Comparison of ENCODE assay signal across 9 mouse cellular contexts in genomic region chr19:6336920-6337319, GRCm38 (mm10). TPM values are rescaled to one million over a fixed set of nuclear protein-coding genes. Genes with fewer than 3 reads are reported as not detected.
A peak's percentile ranks its signal among the peaks of the same experiment; 100 is the strongest.
DNase-seq lines count a peak whose midpoint lies in the region; ATAC-seq and TF ChIP-seq lines count a peak whose summit lies in the region.
"Had no signal": no experiment of that assay in that cellular context is flagged by ENCODE, and none has a peak within 500 bp of the region (broad histone marks: within the 10 kb centered on the region; RNA-seq: fewer than 3 reads in every experiment).

No protein-coding gene starts in this region.

- intact Hi-C loops in left cerebral cortex, adult 2 months (cut with DNase I) = loop anchor here (10.0 kb wide), 1 partner anchor 252 kb away; the partner anchor contains the start of genes Cdca5, Gm28374, Tmem262 and Zfpl1
- intact Hi-C loops in left cerebral cortex, postnatal 25 days (cut with DNase I) = loop anchor here (5.0 kb wide), 1 partner anchor 275 kb away; the partner anchor contains the start of gene Znhit2

- no peak for TF ChIP-seq CTCF in left cerebral cortex, adult 2 months (IDR thresholded peaks at IDR 0.05)

- H3K4me2 ChIP-seq in forebrain, embryonic 13.5 days = peak overlapping the region; percentile 95
- 0 out of 2 replicates have a peak overlapping the region, but pooled peaks have one; percentile 94 for H3K4me2 ChIP-seq in intestine, embryonic 16.5 days (ENCODE audit: low read depth, low read length)
- peak overlapping the region; percentile 95 for H3K4me2 ChIP-seq in neural tube, embryonic 12.5 days (replicated peaks)

- WGBS in forebrain, embryonic 13.5 days = 93% methylated on average over 10 of the region's 10 CpGs
- 90% methylated on average over 10 of the region's 10 CpGs for WGBS in intestine, embryonic 16.5 days
- WGBS in neural tube, embryonic 12.5 days = 95% methylated on average over 10 of the region's 10 CpGs

- H3K36me3 ChIP-seq in forebrain, embryonic 13.5 days (ENCODE audit: poor library complexity, severe bottlenecking) = peaks cover 39% of the 10 kb centered on the region
- H3K36me3 ChIP-seq in intestine, embryonic 16.5 days (ENCODE audit: control insufficient read depth, insufficient read depth, low read length) = peaks cover 19% of the 10 kb centered on the region
- peaks cover 38% of the 10 kb centered on the region for H3K36me3 ChIP-seq in neural tube, embryonic 12.5 days

- H3K9me3 ChIP-seq in forebrain, embryonic 13.5 days (replicated peaks) = no peaks in the 10 kb centered on the region
- H3K9me3 ChIP-seq in intestine, embryonic 16.5 days (ENCODE audit: control insufficient read depth, low read length) = no peaks in the 10 kb centered on the region
- H3K9me3 ChIP-seq in neural tube, embryonic 12.5 days = no peaks in the 10 kb centered on the region

- no peak overlapping the region for H3K27ac ChIP-seq in left cerebral cortex, adult 2 months
- H3K27ac ChIP-seq in forebrain, embryonic 13.5 days = no peak overlapping the region
- H3K27ac ChIP-seq in intestine, embryonic 16.5 days (ENCODE audit: low read length) = no peak overlapping the region
- no peak overlapping the region for H3K27ac ChIP-seq in neural tube, embryonic 12.5 days

- peak overlapping the region; percentile 68; the same call in 1 of the 2 replicates for H3K4me3 ChIP-seq in left cerebral cortex, adult 2 months
- H3K4me3 ChIP-seq in forebrain, embryonic 13.5 days = peak overlapping the region; percentile 78; the same call in 1 of the 2 replicates
- H3K4me3 ChIP-seq in intestine, embryonic 16.5 days (ENCODE audit: low read length) = no peak overlapping the region
- no peak overlapping the region for H3K4me3 ChIP-seq in neural tube, embryonic 12.5 days

- no peaks in the 10 kb centered on the region for H3K27me3 ChIP-seq in forebrain, embryonic 13.5 days
- no peaks in the 10 kb centered on the region for H3K27me3 ChIP-seq in intestine, embryonic 16.5 days (replicated peaks; ENCODE audit: control insufficient read depth, insufficient read depth, low read length)
- no peaks in the 10 kb centered on the region for H3K27me3 ChIP-seq in neural tube, embryonic 12.5 days (replicated peaks)

- H3K4me1 ChIP-seq in forebrain, embryonic 13.5 days = peaks cover 49% of the 10 kb centered on the region
- peaks cover 31% of the 10 kb centered on the region for H3K4me1 ChIP-seq in intestine, embryonic 16.5 days (ENCODE audit: control insufficient read depth, insufficient read depth, low read length)
- H3K4me1 ChIP-seq in neural tube, embryonic 12.5 days = peaks cover 37% of the 10 kb centered on the region

- no peak for ATAC-seq in forebrain, embryonic 13.5 days
- ATAC-seq in intestine, embryonic 16.5 days = no peak
- no peak for ATAC-seq in neural tube, embryonic 12.5 days (ENCODE audit: low FRiP score, low read depth)

- H3K9ac ChIP-seq in forebrain, embryonic 13.5 days = peak overlapping the region; percentile 89
- peak overlapping the region; percentile 89; the same call in 1 of the 2 replicates for H3K9ac ChIP-seq in intestine, embryonic 16.5 days (ENCODE audit: low read depth, low read length)
- H3K9ac ChIP-seq in neural tube, embryonic 12.5 days = peak overlapping the region; percentile 85

- no peak for DNase-seq in left cerebral cortex, adult 2 months (ENCODE audit: extremely low spot score in 1 of 2, low spot score in 2 of 2)
- DNase-seq in left cerebral cortex, postnatal 25 days (ENCODE audit: low spot score in 2 of 2) = no peak
- no peak for DNase-seq in urinary bladder, postnatal 14 days (ENCODE audit: low spot score)
- no peak for DNase-seq in adrenal gland, adult 2 months
- DNase-seq: kidney, adult 11 months; lung, adult 2 months had no signal

RNA-seq across cellular contexts. Expression of gene Men1, which starts 2.1 kb away (rescaled TPM):
- 10 to 100 TPM; 64.7 to 72.5 TPM for total RNA-seq in left cerebral cortex, adult 2 months (2021)
- total RNA-seq in left cerebral cortex, postnatal 25 days (2021) = 10 to 100 TPM; 69.7 to 70.0 TPM
- 83.8 and 92.4 TPM in 2 replicates for polyA plus RNA-seq in forebrain, embryonic 13.5 days (2015; fragmentation: Nextera tagmentation; extraction: Ambion mirVana)
- polyA plus RNA-seq in intestine, embryonic 16.5 days (2015; fragmentation: Nextera tagmentation; extraction: Ambion mirVana) = 61.3 and 61.4 TPM in 2 replicates
- 93.3 and 93.5 TPM in 2 replicates for polyA plus RNA-seq in neural tube, embryonic 12.5 days (2016; fragmentation: Nextera tagmentation; extraction: Ambion mirVana)
- 10 to 100 TPM; 54.6 to 54.8 TPM for total RNA-seq in adrenal gland, adult 2 months (2021)
- 71.1 and 71.2 TPM in 2 replicates for polyA plus RNA-seq in adrenal gland, adult 2 months (2012; rRNA removed)

RNA-seq across cellular contexts. Expression of gene Map4k2, which starts 4.0 kb away (rescaled TPM):
- 100 to 1,000 TPM in 1 of 2 experiments, 10 to 100 TPM in 1; 94.9 to 108 TPM for total RNA-seq in left cerebral cortex, adult 2 months (2021)
- total RNA-seq in left cerebral cortex, postnatal 25 days (2021) = 10 to 100 TPM; 83.3 to 92.3 TPM
- 11.3 and 15.4 TPM in 2 replicates for polyA plus RNA-seq in forebrain, embryonic 13.5 days (2015; fragmentation: Nextera tagmentation; extraction: Ambion mirVana)
- 7.9 and 10.0 TPM in 2 replicates for polyA plus RNA-seq in intestine, embryonic 16.5 days (2015; fragmentation: Nextera tagmentation; extraction: Ambion mirVana)
- 16.0 and 18.4 TPM in 2 replicates for polyA plus RNA-seq in neural tube, embryonic 12.5 days (2016; fragmentation: Nextera tagmentation; extraction: Ambion mirVana)
- total RNA-seq in adrenal gland, adult 2 months (2021) = 10 to 100 TPM; 36.1 to 38.5 TPM
- polyA plus RNA-seq in adrenal gland, adult 2 months (2012; rRNA removed) = 150 and 161 TPM in 2 replicates

RNA-seq across cellular contexts. Expression of gene Sf1, which starts 26.6 kb away (rescaled TPM):
- 100 to 1,000 TPM; 208 to 212 TPM for total RNA-seq in left cerebral cortex, adult 2 months (2021)
- total RNA-seq in left cerebral cortex, postnatal 25 days (2021) = 100 to 1,000 TPM; 180 to 195 TPM
- polyA plus RNA-seq in forebrain, embryonic 13.5 days (2015; fragmentation: Nextera tagmentation; extraction: Ambion mirVana) = 134 and 139 TPM in 2 replicates
- 94.7 and 103 TPM in 2 replicates for polyA plus RNA-seq in intestine, embryonic 16.5 days (2015; fragmentation: Nextera tagmentation; extraction: Ambion mirVana)
- polyA plus RNA-seq in neural tube, embryonic 12.5 days (2016; fragmentation: Nextera tagmentation; extraction: Ambion mirVana) = 171 TPM in 2 replicates
- total RNA-seq in adrenal gland, adult 2 months (2021) = 100 to 1,000 TPM; 141 to 286 TPM
- polyA plus RNA-seq in adrenal gland, adult 2 months (2012; rRNA removed) = 346 and 350 TPM in 2 replicates

RNA-seq across cellular contexts. Expression of gene Cdc42bpg, which starts 30.7 kb away (rescaled TPM):
- 1 to 10 TPM; 3.4 to 4.1 TPM for total RNA-seq in left cerebral cortex, adult 2 months (2021)
- 1 to 10 TPM; 2.7 to 2.9 TPM for total RNA-seq in left cerebral cortex, postnatal 25 days (2021)
- 0.22 and 0.39 TPM in 2 replicates for polyA plus RNA-seq in forebrain, embryonic 13.5 days (2015; fragmentation: Nextera tagmentation; extraction: Ambion mirVana)
- polyA plus RNA-seq in intestine, embryonic 16.5 days (2015; fragmentation: Nextera tagmentation; extraction: Ambion mirVana) = 1.2 and 1.5 TPM in 2 replicates
- 0.27 and 0.60 TPM in 2 replicates for polyA plus RNA-seq in neural tube, embryonic 12.5 days (2016; fragmentation: Nextera tagmentation; extraction: Ambion mirVana)
- 10 to 100 TPM; 14.4 to 24.6 TPM for total RNA-seq in adrenal gland, adult 2 months (2021)
- polyA plus RNA-seq in adrenal gland, adult 2 months (2012; rRNA removed) = 23.7 and 26.6 TPM in 2 replicates

RNA-seq across cellular contexts. Expression of gene Pygm, which starts 47.3 kb away (rescaled TPM):
- total RNA-seq in left cerebral cortex, adult 2 months (2021) = 10 to 100 TPM; 28.4 to 32.7 TPM
- 10 to 100 TPM; 26.8 to 35.5 TPM for total RNA-seq in left cerebral cortex, postnatal 25 days (2021)
- polyA plus RNA-seq in forebrain, embryonic 13.5 days (2015; fragmentation: Nextera tagmentation; extraction: Ambion mirVana) = 2.0 and 2.1 TPM in 2 replicates
- 6.0 and 6.8 TPM in 2 replicates for polyA plus RNA-seq in intestine, embryonic 16.5 days (2015; fragmentation: Nextera tagmentation; extraction: Ambion mirVana)
- polyA plus RNA-seq in neural tube, embryonic 12.5 days (2016; fragmentation: Nextera tagmentation; extraction: Ambion mirVana) = 4.7 and 5.5 TPM in 2 replicates
- total RNA-seq in adrenal gland, adult 2 months (2021) = 10 to 100 TPM; 48.3 to 94.0 TPM
- 97.8 and 115 TPM in 2 replicates for polyA plus RNA-seq in adrenal gland, adult 2 months (2012; rRNA removed)

Comparison
In these comparisons a context has a peak if more than half of its experiments do, and no peak if none do; other contexts are left out.
1. H3K4me3 ChIP-seq: peak in left cerebral cortex, adult 2 months (single experiment) and forebrain, embryonic 13.5 days (single experiment); none in intestine, embryonic 16.5 days (single experiment) and neural tube, embryonic 12.5 days (single experiment).
2. Peak in every context shown above with its lines, with median percentiles within 50 percentile points of each other: H3K4me2 ChIP-seq and H3K9ac ChIP-seq.